Mouse (Mus musculus): ENCODE measurements around the gene Igdcc3.
"Not testable (repeated sequence)": the region's sequence is repeated elsewhere in the genome, so short reads cannot be mapped to it uniquely, and the experiment has no call there.

Gene Igdcc3

DNA sequence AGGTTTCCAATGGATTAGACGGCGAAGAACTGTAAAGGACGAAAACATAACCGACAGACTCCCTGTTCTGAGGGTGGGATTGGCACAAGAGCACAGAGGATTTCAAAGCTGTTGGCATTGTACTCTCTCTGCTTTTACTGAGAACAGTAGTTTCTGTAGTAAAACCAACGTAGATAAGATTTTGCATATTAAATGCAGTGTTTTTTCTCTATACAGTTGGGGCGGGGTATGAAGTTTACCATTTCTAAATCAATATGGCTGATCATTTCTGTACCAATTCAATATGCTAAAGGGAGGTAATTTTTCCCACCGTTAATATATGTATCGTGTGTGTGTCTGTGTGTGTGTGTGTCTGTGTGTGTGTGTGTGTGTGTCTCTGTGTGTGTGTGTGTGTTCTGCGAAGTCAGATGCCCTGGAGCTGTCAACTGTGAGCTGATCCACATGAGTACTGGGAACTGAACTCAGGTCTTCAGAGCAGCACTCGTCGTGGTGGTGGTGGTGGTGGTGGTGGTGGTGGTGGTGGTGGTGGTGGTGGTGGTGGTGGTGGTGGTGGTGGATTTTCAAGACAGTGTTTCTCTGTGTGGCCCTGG is 61.3 kb downstream of the Igdcc3 start:
- DNase-seq (ENCODE audit: low read depth, low spot score): no peak

DNA sequence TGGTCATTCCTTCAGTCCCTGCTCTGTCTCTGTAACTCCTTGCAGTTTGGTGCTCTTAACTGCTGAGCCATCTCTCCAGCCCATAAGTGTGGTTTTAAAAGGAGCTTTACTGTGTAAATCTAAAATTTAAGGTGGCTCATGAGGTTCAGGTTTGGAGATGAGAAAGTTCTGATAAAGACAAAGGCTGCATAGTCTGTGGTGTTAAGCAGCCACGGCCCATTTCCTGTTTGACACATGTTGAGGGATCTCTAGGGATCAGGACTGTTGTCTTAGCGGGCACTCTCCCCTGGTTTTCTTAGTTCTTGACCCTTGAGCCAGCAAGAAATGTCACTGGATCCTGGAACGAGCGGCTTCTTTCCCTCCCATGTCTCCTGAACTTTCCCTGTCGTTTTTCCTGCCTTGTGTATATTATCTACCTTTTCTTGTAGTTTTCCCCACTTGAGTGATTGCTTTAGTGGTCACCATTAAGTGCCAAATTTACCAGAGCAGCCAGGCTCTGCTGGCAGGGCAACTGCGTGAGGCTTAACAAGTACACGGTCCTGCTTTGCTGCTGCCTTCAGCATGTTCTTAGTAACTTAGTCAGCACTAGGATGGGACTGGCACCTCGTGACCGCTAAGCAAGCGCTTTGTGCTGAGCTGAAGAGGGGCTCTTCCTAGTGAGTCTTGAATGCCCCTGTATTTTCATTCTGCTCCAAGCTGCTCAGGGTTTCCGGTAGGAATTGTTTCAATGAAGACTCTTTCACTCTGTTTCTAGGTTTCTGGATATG is 64.2 kb downstream of the Igdcc3 start:
- DNase-seq (ENCODE audit: low read depth, low spot score): no peak

DNA sequence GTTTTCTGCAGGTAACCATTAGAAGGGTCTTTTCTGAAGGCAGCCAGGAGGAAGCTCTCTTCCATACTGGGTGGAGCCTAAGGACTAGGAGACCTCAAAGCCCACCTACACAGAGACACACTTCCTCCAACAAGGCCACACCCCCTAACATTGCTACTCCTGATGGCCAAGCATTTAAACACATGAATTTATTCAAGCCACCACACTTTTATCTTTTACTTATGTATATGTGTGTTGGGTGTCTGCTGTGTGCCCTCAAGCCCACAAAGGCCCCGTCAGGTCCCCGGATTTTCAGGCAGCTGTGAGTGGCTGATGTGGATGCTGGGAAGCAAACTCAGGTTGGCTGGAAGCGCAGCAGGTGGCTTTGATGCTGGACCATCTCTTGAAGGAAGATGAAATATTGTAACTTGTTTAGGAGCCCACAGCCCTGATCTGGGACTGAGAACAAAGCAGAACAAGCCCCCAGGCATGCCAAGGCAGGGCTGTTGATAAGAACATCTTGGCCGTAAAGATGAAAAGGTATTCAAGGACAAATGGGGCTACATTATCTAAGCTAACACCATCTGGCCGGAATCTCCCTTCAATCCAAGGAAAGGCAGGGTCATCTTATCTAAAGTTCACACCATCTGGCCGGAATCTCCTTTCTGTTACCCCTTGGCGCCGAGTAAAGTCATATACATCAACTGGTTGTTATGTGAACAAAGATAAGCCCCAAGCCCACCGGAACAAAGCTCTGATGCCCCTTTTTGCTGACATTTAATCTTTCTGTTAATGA is 66.2 kb downstream of the Igdcc3 start:
- not testable (repeated sequence) for DNase-seq (ENCODE audit: low read depth, low spot score)

DNA sequence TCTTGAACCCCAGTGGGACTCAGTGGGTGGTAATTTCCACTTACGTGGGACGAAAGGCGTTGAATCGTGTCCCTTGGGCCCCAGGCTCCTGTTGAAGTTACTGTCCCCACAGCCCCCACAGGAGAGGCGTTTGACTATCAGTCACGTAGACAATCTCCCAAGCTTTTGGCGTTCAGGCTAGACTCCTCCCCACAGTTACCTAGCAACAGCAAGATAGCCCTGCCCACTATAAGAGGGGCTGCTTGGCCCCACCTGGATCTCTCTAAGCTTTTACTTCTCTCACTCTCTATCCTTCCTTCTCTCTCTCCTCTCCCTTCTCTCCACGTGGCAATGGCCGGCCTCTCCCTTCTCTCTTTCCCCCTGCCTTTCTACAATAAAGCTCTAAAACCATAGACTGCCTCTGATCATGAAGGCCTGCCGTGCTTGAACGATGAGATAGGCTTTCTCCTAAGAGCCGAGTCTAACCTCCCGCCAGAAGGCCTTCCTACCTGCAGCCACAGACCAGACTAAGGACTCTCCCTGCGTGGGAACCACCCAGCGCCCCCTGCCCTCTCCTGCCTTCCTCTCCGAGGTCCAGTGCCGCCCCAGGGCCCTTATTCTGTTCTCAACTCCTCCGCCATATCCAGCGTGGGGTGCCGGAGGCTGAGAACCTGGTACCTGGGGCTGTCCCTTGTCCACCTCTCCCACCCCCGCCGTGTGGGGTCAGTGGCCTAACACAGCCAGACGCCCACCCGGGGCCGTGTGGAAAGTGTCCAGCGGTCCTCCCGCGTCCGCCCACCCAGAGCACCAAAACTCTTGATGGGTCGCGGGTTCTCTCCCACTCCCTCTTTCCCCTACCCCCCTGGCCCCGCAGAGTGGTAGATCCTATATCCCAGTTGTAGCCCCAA is 67.5 kb downstream of the Igdcc3 start:
- DNase-seq (ENCODE audit: low read depth, low spot score): no peak

DNA sequence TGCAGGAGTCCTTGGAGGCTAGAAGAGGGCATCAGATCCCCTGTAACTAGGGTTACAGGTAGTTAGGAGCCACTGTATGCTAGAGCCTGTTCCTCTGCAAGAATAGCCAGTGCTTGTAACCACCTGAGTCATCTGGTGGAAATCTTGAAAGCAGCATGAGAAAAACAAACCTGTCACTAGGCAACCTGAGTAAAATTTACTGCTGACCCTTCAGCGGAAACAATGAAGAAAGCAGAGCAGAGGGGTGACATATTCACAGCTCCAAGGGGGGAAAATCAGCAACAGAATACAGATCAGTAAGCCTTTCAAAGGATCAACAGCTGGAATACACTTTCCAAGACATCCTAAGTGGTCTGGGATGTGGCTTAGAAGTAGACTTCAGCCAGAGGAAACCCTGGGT is 70.6 kb downstream of the Igdcc3 start:
- no peak for DNase-seq (ENCODE audit: low read depth, low spot score)

DNA sequence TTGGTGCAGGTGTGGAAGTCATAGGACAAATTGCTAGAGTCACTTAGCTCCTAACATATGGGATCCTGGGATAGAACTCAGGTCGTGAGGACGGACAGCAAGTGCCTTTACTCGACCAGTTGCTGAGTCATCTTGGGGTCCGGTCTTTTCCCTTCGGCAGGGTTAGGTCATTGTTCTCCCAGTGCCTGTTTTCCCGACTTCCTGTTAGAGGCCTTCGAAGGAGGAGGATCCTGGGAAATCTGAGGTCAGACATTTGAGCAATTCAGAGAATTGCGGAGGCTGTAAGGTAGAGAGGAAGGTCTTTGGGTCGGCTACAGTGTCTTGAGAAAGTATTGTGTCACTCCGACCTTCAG is 73.4 kb downstream of the Igdcc3 start:
- no peak for DNase-seq (ENCODE audit: low read depth, low spot score)

DNA sequence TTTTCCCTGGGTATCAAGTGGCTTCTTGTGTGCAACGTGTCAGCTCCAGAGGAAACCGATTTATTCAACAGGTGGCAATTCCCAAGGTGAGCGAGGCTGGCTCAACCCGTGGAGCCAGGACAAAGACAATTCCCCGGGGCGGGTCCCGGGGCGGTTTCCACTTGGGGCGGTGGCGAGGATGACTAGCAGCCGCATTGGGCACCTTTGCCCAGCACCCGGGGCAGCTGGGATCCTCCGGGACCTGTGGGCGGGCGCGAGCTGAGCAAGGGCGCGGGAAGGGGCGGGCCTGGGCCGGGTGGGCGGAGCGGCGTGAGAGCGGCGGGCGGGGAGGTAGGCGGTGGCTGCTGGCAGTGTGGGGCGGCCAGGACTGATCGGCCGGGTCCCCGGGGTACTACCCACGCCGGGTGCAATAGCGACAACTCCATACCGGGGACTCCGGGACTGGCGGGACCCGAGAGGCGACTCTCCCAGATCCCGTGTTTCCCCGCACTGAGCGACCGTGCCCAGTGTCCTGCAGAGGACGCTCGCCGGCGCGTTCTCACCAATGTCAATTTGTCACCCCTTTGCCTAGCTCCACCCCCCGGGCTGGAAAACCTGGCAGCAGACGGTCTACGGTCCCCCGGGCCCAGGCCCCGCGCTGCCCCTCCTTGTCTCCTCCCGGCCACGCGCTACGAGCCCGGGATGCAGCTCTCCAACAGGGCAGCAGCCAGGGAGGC is 73.9 kb downstream of the Igdcc3 start:
- peak; percentile 71 for DNase-seq (ENCODE audit: low read depth, low spot score)

DNA sequence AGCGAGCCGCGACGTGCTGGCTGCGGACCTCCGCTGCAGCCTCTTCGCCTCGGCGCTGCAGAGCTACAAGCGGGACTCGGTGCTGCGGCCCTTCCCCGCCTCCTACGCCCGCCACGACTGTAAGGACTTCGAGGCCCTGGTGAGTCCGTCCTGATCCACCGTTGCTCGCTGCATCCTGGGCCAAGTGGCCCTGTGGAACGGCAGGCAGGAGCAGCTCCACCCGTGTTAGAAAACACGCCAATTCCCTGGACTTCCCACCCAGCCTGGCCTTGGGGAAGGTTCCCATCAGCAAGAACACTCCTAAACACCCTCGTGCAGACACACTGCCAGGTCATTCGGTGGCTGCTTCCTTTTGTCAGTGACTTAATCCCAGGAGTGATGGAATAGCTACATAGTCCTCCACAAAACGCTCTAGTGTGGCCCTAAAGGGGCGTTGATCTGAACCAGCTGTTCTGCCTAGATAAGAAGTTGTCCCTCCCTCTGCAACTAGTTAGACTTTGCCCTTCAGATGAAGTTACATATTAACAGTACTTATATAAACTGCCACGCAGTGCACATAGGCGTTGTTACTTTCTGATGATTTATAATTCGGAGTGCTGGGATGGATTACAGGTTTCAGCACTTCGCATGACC is 74.6 kb downstream of the Igdcc3 start:
- no peak for DNase-seq (ENCODE audit: low read depth, low spot score)

DNA sequence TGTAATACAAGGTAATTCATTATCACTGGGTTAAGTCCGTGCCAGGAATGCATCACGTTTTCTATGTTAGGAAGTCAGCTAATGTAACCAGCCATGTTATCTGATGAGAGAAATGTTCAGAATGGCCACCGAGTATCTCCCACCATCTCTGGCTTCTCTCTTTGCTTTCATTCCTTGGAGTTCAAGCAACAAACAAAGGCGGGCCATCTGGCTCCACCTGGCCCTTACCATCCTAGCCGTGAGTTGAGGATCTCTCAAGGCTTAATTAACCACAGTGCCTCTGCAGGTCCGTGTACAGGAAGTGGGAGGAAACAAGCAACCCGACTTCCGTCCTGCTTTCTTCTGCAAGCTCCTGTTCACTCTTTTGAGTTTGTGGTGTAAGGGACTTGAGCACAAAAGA is 76.0 kb downstream of the Igdcc3 start:
- no peak for DNase-seq (ENCODE audit: low read depth, low spot score)

DNA sequence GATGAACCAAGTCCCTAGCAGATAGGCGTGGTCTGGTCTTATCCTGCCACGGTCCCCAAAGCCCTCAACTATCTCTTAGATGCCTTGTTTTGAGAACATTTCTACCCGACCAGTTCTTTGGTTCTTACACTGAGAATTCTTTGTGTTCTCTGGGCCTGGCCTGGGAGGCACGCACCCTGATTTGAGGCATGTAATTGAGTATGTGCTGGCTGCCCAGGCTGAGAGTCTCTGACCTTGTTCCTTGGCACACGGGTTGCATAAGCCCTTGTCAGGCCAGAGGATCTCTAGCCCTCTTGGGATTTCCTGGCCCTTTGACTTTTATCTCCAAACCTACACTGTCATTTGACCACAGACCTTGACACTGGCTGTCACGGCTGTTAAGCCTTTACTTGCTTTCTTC is 76.7 kb downstream of the Igdcc3 start:
- DNase-seq (ENCODE audit: low read depth, low spot score): no peak

DNA sequence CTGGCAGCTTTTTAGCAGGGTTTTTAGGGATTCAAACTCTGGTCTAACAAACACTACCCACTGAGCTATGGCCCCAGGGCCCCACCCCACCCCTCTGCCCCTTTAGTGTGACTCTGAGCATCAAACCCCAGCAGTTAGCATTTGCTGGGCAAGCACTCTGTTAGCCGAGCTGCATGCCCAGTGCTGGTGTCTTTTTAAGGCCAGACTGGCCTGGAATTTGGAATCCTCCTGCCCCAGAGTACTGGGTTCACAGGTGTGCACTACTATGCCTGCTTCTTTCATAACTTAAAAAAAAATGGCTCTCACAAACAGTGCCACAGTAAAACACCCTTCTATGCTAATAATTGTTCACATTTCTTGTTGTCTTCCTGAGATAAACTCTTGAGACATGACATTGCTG is 77.9 kb downstream of the Igdcc3 start:
- DNase-seq (ENCODE audit: low read depth, low spot score): no peak

DNA sequence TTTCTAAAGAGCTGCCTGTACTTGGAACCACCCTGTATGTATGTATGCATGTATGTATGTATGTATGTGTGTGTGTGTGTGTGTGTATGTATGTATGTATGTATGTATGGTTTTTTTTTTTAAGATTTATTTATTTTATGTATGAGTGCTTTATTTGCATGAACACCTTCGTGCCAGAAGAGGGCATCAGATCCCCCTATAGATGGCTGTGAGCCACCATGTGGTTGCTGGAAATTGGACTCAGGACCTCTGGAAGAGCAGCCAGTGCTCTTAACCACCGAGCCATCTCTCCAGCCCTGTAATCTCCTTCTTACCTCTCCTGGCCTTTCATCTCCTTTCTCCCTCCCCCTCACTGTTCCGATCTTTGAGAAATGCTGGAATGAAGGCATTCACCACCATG is 79.4 kb downstream of the Igdcc3 start:
- not testable (repeated sequence) for DNase-seq (ENCODE audit: low read depth, low spot score)

DNA sequence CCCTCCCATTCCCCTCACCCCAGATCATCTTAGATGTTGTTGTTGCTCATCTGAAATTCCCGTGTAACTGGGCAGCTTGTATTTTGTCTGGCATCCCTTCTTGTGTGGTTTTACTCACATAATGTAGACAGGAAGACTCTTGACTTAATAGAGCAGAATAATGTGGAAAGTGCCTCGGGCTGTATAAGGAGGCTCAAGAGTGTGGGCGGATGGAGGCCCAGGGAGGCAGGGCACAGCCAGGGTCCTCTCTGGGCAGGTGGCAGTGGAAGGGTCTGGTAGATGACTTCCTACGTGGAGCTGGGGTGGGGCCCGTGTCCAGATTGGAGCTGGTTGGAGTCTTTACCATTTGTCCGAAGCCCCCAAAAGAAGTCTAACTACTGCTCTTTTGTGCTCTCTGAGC is 82.9 kb downstream of the Igdcc3 start:
- DNase-seq (ENCODE audit: low read depth, low spot score): no peak

DNA sequence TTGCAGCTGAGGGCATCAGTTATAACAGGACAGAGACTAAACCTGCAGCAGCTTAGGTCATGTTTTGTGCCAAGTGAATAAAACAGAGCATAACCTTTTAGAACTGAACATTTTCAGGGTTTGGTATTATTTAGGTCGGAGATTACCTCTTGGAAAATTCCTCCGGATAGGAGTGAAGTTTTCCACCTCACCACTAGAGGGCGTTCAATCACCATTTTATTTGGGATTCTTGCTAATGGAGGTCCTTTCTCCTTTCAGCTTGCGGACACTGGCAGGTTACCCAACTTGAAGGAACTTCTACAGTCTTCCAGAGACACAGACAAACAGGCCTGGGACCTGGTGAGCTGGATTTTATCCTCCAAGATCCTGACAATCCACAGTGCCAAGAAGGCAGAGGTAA is 84.8 kb downstream of the Igdcc3 start:
- peak; percentile 51 for DNase-seq (ENCODE audit: low read depth, low spot score)

DNA sequence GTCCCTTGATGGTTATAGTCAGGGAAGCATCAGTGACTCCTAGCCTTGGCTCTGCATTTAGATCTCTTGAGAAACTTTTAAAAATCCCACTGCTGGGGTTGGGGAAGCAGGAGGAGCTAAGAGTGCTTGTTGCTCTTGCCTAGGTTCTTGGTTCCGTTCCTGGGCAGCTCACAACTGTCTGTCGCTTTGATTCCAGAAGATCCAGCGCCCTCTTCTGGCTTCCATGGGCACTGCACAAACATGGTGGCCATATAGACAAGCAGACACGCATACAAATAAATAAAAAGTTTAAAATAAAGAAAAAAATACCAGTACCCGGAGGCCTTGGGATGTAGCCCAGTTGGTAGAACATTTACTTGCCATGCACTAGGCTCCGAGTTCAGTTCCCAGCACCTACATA is 89.3 kb downstream of the Igdcc3 start:
- DNase-seq (ENCODE audit: low read depth, low spot score): no peak

DNA sequence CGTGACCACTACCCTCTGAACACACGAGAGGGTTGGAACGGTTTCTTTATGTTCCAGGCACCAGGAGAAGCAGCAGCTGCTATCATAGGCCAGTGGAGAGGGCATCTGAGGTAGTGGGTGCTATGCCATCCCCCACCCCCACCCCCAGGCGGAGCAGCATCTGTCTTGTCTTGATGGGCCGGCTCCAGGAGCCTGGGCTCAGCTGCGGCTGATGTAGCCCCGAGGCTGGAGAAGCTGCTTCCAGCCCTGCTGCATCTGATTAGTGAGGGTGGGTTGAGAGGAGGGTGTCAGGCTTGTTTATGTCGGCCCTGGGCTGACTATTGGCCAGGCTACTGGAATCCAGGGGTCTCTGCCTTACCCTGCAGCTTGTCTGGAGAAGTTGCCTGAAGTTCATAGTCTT is 90.3 kb downstream of the Igdcc3 start:
- DNase-seq (ENCODE audit: low read depth, low spot score): peak; percentile 27

DNA sequence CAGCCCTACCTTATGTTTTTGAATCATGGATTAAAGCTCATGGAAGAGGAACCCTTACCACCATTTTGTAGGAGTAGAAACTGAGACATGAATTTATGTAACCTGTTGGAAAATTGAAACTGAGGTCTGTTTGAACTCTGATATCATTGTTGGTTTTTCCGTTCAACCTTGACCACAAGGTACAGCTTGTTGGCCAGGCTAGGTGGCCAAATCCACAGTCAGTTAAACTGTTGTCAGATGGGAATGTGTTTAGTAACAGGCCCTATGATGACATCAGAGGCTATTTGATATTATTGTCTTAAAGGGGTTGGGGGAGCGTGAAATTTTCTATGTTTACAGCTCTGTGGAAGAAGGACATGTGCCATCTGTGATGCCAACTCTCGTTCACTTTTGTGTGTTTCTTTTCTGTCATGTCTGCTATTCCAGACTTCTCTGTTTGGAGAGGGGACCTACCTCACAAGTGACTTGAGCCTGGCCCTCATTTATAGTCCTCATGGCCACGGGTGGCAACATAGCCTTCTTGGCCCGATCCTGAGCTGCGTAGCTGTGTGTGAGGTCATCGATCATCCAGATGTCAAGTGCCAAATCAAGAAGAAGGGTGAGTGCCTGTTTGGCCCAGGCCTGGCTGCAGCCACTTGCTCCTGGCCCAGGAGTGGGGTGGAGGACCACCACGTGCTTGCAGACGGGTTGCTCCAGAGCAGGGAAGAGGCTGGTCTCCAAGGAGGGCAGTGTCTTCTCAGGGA is 92.4 kb downstream of the Igdcc3 start:
- DNase-seq (ENCODE audit: low read depth, low spot score): no peak

DNA sequence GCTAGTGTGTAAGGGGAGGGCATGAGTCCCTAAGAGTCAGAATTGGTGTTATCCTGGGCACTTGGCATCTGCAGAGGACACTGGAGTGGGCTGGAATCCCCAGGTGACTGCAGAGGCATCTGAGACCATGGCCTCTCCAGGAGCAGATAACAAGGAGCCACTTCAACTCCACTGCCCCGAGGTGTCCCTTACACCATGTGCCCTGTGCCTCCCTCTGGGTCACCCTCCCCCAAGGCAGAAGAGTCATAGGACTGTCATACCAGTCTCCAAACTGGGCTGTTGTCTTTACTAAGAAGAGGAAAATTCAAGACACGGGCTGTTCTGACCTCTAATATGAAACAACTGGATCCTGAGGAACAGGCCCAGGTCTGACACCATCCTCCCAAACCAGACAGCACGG is 93.7 kb downstream of the Igdcc3 start:
- DNase-seq (ENCODE audit: low read depth, low spot score): no peak

Measured in retina, postnatal 7 days (tissue).